Mouse (Mus musculus) mammary gland, adult 2 months (tissue): Measurements from ENCODE around the gene Rnf148. TPM values are rescaled to one million over a fixed set of nuclear protein-coding genes. Genes with fewer than 3 reads are reported as not detected.

ENCODE experiments used
- polyA plus RNA-seq: library from polyadenylated mRNA; depleted of rRNA; stranded (reverse); fragments of >200 nt; gene quantifications from 2 replicates; pipeline ENCODE4 v1.2.3, GENCODE M21; 2012; ENCODE audit warnings: low replicate concordance; rRNA removed

Rnf148 gene
- not detected in 2 replicates for polyA plus RNA-seq

GRCm38 (mm10) chr6:23655036-23655435 lies at the start of gene Rnf148:
Gene Rnf148 (minus strand): TSS chr6:23655136.

GRCm38 (mm10) chr6:23650205-23650604 lies 4.7 kb downstream of the Rnf148 start, which contains the start of gene Rnf133:
Gene Rnf133 (minus strand): TSS chr6:23650305.

Other genes starting within 250 kb of the Rnf148 start
- not detected in 2 replicates for gene Rnf133, start 4.8 kb downstream of the Rnf148 start, polyA plus RNA-seq
- 3.0 and 4.2 TPM in 2 replicates for gene Cadps2, start 184.3 kb upstream of the Rnf148 start, polyA plus RNA-seq